Mouse (Mus musculus) right cerebral cortex, postnatal 14 days (tissue): Measurements from ENCODE around the gene Nfic.

Experiments used
- DNase-seq: peaks from one replicate; pipeline ENCODE4 v3.0.0; 2022

Nfic gene

DNA sequence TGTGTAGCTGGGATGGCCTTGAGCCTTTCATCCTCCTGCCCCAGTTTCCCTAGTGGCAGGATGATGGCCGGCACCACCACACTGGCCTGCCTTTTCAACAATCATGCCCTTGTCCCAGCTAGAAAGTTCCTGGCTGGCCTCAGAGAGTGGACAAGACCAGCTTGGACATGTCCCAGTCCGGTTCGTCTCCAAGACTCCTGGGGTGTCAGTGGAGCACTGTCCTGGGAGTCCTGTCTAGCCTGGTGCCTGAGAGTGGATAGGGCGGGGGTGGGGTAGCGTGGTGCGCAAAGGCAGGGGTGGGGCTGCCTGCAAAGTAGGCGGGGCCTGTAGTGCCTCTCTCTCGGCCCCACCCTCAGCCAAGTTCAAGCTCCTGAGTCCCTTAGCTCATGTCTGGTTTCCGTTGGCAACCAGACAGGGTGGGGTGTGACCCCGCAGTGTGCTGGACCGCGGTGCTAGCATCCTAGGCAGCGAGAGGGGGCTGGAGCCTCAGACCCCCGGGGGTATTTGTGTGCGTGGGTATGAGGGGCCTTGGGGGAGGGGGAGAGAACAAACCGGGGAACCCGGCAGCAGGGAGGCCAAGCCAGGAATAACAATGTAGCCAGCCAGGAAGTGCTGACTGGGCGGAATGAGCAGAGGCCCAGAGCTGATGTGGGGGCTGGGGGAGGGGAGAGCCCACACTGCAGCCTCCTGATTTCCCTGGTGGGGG lies 53.8 kb downstream of the Nfic start:
- peak; percentile 60 for DNase-seq

DNA sequence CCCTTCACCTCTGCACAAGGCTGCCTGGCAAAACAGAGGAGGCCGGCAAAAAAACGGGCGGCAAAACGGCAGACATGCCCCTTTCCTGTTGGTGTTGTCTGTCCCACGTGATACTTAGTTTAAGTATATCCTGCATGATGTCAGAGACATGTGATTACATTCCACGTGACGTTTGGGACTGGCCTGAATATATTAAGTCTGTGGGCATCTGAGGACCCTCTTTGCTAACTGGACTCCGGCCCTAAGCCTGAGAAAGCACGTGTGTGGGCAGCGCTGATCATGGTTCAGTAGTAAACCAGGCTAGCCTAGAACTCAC lies 54.3 kb downstream of the Nfic start:
- no peak for DNase-seq

DNA sequence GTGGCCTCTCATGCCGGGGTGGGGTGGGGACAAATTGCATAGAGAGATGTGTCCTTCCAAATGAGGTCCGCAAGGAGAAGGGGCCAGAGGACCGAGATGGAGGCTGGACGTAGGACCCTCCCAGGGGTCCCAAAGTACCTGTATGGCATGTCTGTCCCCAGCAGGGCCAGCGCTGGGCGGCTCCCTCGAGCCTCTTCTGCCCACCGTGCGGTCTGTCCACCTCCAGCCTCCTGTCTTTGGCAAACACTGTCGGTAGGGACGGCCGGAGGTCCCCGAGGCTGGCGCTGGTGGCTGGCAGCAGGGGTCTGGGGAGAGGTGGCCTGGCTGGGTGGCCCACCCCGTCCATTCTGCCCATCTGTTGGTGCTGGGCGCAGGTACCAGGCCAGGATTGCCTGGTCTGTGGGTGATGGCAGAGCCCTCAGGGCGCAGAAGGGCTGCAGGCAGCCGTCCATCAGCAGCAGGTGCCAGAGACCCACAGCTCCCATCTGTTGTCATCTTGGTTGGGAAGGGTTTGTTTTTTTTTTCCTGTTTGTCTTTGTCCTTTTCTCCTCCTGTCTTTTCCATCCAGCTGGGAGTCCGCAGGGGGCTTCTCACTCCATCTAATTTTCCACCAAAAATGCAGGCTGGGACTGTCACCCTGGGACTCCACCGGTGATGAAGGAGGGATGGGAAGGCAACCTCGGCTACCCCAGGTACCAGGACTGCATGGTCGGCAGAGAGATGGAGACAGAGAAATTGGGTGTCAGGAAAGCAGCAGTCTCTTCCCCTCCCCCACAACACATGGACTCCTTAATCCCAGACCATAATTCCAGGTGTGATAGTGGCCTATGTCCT lies 54.8 kb downstream of the Nfic start:
- no peak for DNase-seq

DNA sequence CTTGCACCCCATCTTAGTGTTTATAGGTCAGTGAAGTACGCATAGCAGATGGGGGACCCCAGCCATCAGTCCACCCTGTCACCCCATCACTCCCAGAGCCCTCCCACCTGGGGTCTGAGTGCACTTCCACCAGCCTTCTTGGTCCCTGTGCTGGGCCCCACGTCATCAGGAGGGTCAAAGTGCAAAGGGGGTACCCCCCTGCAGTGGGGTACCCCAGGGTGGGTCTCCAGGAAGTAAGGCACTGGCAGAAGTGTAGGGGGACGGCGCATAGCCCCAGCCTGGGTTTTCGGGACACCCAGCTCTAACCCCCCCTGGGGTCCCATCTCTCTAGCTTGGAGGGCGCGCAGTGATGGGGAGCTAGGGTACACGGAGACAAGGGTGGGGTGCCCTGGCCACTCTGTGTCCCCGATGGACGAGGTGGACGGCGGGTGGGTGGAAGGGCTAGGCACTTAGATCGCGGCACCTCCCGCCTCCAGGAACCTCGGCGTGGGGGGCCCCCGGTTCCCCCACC lies 55.6 kb downstream of the Nfic start:
- no peak for DNase-seq

DNA sequence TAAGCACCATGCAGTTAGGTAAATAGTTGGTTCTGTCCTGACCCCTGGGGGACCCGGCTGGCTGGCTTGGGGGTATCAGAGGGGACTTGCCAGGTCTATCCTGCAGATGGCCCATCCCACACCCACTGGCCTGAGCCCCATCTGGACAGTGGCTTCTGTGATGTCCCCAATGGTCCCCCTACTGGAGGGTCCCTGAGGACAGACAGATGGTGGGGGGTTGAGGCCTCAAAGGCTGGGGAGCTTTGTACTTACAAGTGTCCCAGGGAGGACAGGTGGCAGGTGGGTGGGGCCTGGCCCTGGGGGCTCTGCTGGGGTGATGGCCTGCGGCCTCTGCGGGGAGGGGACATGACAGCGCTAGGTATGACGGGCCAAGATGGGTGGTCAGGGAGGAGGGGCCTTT lies 56.1 kb downstream of the Nfic start:
- no peak for DNase-seq

DNA sequence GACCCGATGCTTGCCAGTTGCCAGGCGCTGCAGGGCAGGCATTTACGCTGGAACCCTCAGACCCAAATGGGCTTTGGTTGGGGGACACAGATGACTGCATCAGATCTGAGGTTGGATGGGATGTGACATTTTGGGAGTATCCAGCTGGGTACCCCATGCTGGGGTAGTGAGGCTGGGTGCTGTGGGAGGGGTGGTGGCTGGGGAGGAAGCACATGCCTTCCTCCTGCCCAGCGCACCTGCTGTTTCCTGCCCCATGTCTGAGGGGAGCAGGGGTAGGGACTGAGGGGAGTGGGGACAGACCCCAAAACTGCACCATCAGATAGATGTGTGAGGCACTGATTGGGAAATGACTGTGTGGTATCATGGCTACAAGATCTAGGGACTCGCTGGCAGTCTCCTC lies 58.7 kb downstream of the Nfic start:
- no peak for DNase-seq

DNA sequence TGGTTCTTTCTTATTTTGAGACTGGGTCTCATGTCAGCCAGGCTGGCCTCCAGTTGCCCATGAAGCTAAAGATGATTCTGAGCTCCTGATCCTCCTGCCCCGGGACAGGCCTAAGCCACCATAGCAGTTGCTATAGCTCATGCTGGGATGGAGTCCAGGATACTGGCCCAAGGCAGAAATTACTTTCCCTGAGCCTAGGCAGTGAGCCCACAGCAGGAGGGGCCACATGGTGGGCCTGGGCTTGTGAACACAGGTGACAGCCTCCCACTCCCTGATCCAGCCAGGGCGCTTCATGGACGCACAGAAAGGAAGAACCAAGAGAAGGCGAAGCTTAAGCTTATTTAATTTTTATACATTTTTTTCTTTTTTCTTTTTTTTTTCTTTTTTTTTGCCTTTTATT lies 59.6 kb downstream of the Nfic start:
- no peak for DNase-seq

DNA sequence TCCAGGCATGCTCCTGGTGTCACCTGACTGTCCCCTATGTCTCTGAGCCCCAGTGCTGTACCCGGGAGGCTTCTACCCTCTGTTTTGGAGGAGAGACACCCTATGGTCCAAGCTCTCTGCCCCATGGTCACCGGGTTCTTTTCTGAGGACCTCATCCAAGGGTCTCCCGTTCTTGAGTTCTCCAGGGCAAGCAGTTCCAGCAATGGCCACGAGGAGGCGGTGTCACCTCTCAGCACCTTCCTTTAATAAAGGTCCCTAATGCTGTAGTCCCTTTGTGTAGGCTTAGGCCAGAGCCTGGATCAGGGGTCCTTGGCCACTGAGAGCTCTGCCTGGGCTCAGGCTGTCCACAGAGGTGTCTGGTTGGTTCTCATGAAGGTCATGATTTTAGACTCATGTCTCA lies 60.3 kb downstream of the Nfic start:
- peak; percentile 69 for DNase-seq

DNA sequence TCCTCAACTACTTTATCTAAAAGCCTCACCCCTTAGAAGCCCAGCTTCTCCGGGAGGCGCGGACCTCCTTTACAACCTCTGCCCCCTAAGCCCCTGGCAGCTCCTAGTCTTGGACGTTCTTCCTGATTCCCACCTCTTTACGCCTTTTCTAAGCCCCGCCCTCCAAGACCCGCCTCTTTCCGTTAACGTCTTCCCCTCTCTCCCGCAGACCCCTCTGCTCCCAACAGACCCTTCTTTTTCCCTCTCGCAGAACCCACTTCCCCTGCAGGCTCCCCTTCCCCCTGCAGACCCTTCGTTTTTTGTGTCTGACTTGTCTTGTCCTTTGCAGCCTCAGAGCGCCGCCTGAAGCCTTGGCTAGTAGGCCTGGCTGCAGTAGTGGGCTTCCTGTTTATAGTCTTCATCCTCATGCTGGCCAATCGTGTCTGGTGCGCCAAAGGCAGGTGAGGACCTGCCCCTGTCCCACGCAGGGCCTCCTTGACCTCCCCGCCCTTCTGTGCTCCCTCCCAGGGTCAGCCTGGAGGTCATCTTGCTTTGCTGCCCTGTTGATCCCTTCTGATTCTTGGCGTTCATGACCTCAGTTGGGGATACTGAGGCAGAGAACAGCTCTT lies 61.9 kb downstream of the Nfic start:
- DNase-seq = no peak

DNA sequence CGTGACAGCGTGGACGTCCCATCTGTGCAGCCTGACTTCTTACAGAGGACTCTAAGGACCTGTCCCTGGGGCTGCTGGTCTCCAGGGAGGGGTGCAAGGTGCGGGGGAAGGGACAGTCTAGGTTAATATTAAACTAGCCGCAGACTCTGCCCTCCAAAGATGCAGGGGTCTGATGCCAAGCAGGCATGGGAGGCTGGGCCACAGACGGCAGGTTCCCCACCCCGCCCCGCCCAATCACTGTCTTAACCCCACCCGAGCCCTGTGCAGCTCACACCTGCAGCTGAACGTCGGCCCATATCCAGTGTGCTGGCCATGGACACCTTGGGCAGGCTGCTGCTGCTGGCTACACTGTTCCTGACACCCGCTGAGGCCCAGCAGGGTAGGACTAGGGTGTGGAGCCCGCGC lies 62.7 kb downstream of the Nfic start, which contains the start of gene Smim24:
Smim24 (plus strand) TSS at position 271 of the 405 bp plus-strand sequence.
- DNase-seq = no peak

DNA sequence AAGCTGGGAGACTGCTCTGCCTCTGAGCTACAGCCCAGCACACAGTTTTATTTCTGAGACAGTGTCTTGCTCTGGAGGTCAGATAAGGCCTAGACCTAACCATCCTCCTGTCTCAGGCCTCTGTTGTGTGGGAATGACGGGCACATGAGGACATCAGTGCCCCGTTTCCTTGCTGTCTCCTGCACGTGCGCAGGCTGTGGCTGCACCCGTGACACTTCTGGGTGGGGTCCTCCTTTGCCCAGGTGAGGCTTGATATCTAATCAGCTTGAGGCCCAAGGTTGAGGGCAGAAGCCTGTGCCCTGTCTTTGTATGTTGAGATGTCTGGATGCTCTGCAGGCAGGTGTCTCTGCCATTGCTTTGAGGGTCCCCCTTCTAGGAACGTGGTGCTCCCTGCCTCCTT lies 63.2 kb downstream of the Nfic start:
- no peak for DNase-seq

DNA sequence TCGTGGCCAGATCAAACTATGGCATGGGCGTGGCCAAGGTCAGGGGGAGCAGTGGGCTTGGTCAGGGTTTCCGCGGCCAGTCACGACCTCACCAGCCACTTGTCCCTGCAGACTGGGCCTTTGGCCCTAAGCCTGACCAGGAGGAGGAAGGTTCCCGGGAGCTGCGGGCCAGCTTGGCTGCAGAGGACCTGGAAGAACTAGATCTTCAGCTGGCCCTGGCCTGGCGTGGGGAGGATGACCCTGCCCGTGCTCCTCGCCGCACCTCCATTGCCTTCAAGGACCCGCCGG lies 64.8 kb downstream of the Nfic start:
- no peak for DNase-seq

DNA sequence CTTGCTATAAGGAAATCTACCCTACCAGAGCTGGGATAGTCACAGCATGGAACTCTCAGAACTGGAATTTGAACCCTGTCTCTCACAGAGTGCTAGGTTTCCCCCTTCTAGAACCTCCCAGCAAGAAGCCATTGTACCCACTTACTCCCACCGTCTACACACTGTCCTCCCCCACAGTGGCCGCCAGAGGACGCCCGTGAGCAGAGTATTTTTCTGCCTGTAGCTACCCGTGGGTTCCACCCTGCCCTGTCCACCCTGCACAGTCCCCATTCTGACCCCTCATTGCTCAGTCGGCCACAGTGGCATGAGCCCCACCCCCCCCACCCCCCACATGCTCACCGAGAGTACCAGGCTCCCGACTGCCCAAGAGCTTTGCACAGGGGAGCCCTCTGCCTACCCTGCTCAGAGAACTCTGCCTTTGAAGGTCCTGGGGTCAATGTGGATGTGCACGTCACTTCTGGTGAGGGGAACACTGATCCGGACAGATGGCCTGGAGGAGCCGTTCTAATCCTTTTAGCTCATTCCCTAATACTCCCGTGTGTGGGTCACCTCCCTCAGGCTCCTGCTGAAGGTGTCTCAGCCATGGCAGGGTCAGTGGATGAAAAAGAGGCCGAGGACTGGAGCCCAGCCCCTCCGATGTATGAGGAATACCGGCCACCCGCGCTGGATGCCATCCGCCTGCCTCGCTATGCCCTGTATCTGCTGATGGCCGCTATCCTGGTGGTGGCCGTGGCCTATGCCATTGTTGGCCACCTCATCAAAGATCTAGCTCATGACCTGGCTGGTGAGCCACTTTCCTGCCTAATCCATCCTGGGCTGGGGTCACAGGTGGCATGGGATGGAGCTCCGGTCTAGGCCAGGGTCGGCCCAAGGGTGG lies 65.4 kb downstream of the Nfic start:
- DNase-seq = peak; percentile 72

DNA sequence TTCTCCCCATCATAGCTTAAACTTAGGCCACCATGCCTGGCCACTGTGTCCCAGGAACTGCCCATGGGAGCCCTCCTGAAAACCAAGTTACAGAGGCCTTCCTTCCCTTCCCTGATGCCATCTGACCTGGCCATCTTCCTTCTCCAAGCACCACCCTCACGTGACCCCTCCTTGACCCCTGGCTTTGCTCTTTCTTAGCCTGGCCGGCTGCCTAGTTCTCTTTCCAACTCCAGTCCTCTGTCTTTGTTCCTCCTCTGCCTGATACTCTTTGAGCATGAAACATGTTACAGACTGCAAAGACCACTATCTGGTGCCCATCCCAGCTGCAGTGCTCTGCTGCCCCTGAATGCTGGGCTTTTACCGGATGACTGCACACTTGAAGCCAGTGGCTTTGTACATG lies 66.1 kb downstream of the Nfic start:
- no peak for DNase-seq

DNA sequence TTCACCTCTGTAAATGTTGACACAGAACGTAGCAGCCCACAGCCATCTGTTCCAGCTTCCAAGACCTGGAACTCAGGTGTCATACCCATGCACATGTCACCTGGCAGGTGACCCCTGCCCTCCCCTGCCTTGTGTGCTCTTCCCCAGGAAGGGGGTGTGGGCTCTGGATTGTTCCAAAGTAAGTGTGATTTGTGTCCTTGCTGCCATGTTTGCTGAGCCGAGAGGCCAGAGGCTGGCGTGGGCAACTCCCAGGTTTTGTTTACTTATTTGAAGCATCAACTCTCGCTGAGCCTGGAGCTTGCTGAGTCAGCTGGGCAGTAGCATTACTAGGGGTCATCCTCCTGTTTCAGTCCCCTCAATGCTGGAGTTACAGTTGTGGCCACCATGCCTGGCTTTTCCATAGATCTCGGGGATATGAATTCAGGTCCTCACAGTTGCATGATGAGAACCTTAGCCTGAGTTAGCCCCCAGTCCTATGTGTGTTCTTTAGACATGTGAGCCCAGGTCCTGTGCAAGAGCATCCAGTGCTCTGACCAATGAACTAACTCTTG lies 66.9 kb downstream of the Nfic start, which contains the start of gene Gm48552:
Gm48552 (plus strand) TSS at position 501 of the 551 bp plus-strand sequence.
- no peak for DNase-seq

DNA sequence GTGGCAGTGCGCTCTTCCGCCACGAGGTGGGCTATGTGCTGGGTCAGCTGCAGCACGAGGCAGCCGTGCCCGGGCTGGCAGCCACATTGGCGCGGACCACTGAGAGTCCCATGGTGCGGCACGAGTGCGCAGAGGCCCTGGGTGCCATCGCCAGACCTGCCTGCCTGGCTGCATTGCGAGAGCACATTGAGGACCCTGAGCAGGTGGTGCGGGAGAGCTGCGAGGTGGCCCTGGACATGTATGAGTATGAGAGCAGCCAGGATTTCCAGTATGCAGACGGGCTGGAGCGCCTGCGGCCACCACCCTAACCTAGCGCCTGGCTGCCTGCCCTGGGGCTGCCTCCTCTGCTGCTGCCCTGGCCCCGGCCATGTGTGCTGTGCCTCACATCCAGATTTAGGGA lies 67.7 kb downstream of the Nfic start:
- DNase-seq = no peak

DNA sequence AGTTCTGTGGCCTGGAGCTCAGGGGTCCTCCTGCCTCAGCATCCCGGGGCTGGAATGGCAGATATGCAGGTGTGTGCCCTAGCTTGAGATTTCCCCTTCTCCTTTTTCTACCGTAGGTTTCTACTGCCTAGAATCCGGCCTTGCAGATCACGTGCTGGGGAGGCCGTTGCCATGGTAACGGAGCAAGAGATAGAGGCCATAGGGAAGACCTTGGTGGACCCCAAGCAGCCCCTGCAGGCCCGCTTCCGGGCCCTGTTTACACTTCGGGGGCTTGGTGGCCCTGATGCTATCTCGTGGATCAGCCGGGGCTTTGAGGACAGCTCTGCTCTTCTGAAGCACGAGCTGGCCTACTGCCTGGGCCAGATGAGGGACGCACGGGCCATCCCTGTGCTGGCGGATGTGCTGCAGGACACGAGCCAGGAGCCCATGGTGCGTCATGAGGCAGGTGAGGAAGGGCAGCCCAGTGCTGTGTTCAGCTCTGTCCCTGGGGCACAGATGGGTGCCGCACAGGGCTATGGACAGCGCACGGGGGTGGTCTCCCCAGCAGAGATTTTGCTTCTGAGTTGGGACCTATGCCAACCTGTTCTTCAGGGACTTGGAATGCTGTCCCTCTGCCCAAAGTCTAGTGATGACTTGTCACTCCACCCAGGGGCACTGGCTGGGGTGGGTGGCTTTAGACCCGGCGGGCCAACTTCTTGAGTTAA lies 69.7 kb downstream of the Nfic start:
- DNase-seq = no peak

DNA sequence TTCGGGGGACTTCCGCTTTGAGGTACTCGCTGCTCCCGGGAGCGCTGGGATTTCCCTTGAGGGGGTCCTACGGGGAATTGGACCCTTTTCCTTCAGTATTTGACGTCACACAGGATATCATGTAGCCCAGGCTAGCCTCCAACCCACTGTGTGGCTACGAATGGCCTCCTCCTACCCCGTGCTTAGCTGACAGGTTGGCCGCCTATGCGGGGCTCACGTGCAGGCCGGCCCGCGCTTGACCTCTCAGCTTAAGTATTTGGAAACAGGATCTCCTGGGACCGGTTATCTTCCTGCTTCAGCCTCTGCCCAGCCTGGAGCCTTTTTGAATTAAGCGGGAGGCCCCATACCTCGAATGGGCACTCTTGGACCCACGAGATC lies 70.8 kb downstream of the Nfic start:
- DNase-seq = no peak

DNA sequence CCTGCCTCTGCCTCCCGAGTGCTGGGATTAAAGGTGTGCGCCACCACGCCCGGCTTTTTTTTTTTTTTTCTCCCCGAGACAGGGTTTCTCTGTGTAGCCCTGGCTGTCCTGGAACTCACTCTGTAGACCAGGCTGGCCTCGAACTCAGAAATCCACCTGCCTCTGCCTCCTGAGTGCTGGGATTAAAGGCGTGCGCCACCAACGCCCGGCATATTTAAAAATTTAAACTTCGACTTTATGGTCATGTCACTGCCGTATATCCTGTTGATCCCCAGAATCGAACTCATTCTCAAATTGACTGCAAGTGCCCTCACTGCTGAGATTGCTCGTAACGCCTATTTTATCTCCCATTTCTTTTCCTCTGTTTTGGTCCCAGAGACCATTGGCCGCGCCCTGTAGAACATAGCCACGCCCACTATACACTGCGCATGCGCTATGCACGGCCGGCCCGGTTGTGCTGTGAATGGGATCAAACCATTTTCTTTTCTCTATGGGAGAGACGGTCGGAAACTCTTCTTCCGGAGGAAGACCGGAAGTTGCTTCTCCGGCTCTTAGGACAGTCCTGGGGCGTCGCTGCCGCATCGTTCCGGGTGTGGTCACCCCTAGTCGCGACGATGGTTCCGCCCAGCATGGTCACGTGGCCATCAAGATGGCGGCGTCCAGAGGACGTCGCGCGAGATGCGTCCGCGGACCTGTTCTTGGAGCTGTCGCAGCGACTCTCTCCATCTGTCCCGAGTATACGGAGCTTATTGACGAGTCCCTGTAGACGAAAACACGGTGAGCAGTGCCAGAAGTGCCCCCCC lies 71.4 kb downstream of the Nfic start, which contains the start of the genes Dohh and Gm48551:
Dohh (plus strand) TSS at position 627 of the 803 bp plus-strand sequence.
Gm48551 (plus strand) TSS at position 665 of the 803 bp plus-strand sequence.
- peak; percentile 99 for DNase-seq

DNA sequence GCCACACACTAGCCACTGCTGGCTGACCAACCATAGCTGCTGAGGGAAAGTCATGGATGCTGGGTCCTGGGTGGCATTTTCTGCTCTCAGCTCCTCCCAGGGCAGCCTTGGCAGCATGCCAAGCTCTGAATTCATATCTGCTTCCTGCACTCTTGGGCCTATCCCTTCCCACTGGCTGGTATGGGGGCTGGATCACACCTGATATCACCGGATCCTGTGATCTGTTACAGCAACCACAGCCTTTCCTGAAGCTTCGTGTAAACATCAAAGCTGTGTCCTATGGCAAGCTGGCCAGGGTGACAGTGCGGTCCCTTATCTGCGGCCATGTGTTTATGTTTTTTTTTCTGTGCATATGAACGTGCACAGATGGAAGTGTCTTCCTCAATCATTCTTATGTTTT lies 73.4 kb downstream of the Nfic start:
- DNase-seq = no peak

DNA sequence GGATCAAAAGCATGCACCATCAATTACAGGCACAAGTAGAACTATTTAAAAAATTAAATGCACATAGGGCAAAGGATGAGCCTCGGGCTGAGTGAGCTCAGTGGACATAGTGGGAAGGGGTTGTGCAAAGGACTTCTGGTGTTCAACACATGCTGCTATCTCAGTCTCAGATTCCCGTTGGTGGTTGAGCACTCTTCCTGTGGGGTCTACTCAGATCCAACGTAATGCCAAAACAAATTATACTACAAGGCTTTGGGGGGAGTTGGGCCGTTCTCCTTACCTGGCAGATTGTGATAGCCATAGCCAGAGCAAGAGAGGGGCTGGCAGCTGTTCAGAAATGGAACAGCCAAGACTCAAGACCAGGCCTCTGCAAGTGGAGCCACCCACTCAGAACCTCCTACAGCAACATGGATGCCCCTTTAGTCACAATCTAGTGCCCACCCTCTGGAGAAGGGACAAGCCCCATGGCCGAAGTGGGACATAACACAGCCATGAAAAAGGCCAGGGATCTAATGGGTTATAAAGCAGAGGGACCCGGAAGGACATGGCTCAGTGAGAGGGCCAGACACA lies 75.5 kb downstream of the Nfic start:
- no peak for DNase-seq
